Comparison of ENCODE assay signal across 8 mouse cellular contexts in genomic region chr4:134713937-134714336, GRCm38 (mm10). TPM values are rescaled to one million over a fixed set of nuclear protein-coding genes. Genes with fewer than 3 reads are reported as not detected.
DNase-seq lines count a peak whose midpoint lies in the region; ATAC-seq lines count a peak whose summit lies in the region.

No protein-coding gene starts in this region.

- no peak overlapping the region for H3K27ac ChIP-seq in intestine, embryonic 14.5 days (ENCODE audit: low read depth)

- 0 out of 2 replicates have a peak, but pooled peaks cover 3% of the 10 kb centered on the region for H3K4me1 ChIP-seq in intestine, embryonic 14.5 days (replicated peaks; ENCODE audit: control insufficient read depth, insufficient read depth, low read length)

- no peaks in the 10 kb centered on the region for H3K27me3 ChIP-seq in intestine, embryonic 14.5 days (replicated peaks; ENCODE audit: control insufficient read depth, insufficient read depth, low read length)

- H3K36me3 ChIP-seq in intestine, embryonic 14.5 days (ENCODE audit: control insufficient read depth, insufficient read depth, low read length): no peaks in the 10 kb centered on the region

- DNase-seq in adrenal gland, adult 18-20 months (ENCODE audit: low spot score in 2 of 2): peak; percentile 83 to 88
- peak; percentile 89 for DNase-seq in embryo, embryonic 10.5 days (ENCODE audit: low spot score)
- peak; percentile 68 for DNase-seq in gastrocnemius, postnatal 25 days
- DNase-seq in intestine, embryonic 14.5 days (ENCODE audit: low spot score): peak; percentile 84
- peak; percentile 81 to 86 for DNase-seq in left cerebral cortex, postnatal 14 days (ENCODE audit: low spot score in 2 of 2)
- DNase-seq in right cerebral cortex, postnatal 25 days: peak; percentile 71
- peak; percentile 78 to 85 for DNase-seq in urinary bladder, postnatal 36 days (ENCODE audit: low spot score in 2 of 2)

- peak; percentile 87 for ATAC-seq in intestine, embryonic 14.5 days (replicated peaks; ENCODE audit: low FRiP score, low TSS enrichment, low read depth)
- ATAC-seq in megakaryocyte-erythroid progenitor cell, adult 5-6 weeks (replicated peaks; ENCODE audit: low FRiP score, low TSS enrichment, poor library complexity, severe bottlenecking): peak; percentile 89

- H3K4me3 ChIP-seq in intestine, embryonic 14.5 days (ENCODE audit: low read depth, low read length): no peak overlapping the region

- no peaks in the 10 kb centered on the region for H3K9me3 ChIP-seq in intestine, embryonic 14.5 days (ENCODE audit: control insufficient read depth, low read length)

- no peak overlapping the region for H3K9ac ChIP-seq in intestine, embryonic 14.5 days (ENCODE audit: low read length)

- WGBS in intestine, embryonic 14.5 days: 6% methylated on average over 8 of the region's 8 CpGs

- intact Hi-C loops in left cerebral cortex, postnatal 14 days (cut with DNase I): loop anchor here (2.0 kb wide), 1 partner anchor 171 kb away; no protein-coding TSS in a partner anchor

- no peak overlapping the region for H3K4me2 ChIP-seq in intestine, embryonic 14.5 days (ENCODE audit: low read length)

RNA-seq across cellular contexts. Expression of gene Man1c1, which starts 9.8 kb away (rescaled TPM):
- total RNA-seq in adrenal gland, adult 18-20 months (2021): 10 to 100 TPM; 14.9 to 20.8 TPM
- total RNA-seq in gastrocnemius, postnatal 25 days (2021): 1 to 10 TPM; 4.1 to 5.1 TPM
- polyA plus RNA-seq in intestine, embryonic 14.5 days (2014; fragmentation: Nextera tagmentation; extraction: Ambion mirVana): 2.2 and 3.6 TPM in 2 replicates
- 10 to 100 TPM; 33.7 to 38.0 TPM for total RNA-seq in left cerebral cortex, postnatal 14 days (2021)
- 0.49 and 0.59 TPM in 2 replicates for total RNA-seq in megakaryocyte-erythroid progenitor cell, adult 5-6 weeks (2014; fragmentation: Nextera tagmentation)
- 0.53 TPM in 1 of 2 replicates, not detected in the other for total RNA-seq in megakaryocyte-erythroid progenitor cell, adult 5-6 weeks (2017)

RNA-seq across cellular contexts. Expression of gene Ldlrap1, which starts 53.9 kb away (rescaled TPM):
- total RNA-seq in adrenal gland, adult 18-20 months (2021): 10 to 100 TPM; 41.8 to 53.9 TPM
- 1 to 10 TPM; 3.2 to 5.0 TPM for total RNA-seq in gastrocnemius, postnatal 25 days (2021)
- polyA plus RNA-seq in intestine, embryonic 14.5 days (2014; fragmentation: Nextera tagmentation; extraction: Ambion mirVana): 15.0 and 16.6 TPM in 2 replicates
- 1 to 10 TPM; 3.5 to 4.7 TPM for total RNA-seq in left cerebral cortex, postnatal 14 days (2021)
- total RNA-seq in megakaryocyte-erythroid progenitor cell, adult 5-6 weeks (2014; fragmentation: Nextera tagmentation): 28.5 and 34.9 TPM in 2 replicates
- total RNA-seq in megakaryocyte-erythroid progenitor cell, adult 5-6 weeks (2017): 8.5 and 9.6 TPM in 2 replicates
